ENCODE assay signal across 15 mouse cellular contexts in the genomic region with DNA sequence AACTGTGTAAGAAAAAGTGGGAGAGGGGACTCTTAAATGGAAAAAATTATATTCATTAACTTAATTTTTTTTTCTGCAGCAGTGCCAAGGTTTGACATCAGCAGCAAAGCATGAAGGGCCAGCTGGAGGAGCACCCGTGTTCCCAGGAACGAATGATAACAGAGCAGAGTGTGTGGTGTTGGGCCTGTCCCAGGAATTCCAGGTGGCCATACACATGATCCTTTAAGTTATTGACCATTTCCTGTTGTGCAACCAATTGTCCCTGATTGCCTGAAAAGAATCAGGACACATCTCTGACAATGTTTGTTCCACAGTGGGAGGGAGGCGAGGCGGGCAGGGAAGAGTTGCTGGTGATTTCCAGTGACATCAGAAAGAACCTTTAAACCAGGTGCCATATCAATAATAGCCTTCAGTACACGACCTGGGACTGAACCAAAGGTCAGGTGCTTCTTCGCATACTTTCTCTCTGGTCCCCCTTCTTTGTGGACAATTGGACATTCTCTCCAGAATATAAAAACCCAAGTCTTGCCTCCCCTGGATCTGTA.
"Had no signal": no experiment of that assay in that cellular context is flagged by ENCODE, and none has a peak within 500 bp of the region (broad histone marks: within the 10 kb centered on the region; RNA-seq: fewer than 3 reads in every experiment).

No protein-coding gene starts in this region.

- DNase-seq: kidney, adult 9 months; kidney, postnatal 36 days; liver; lung, adult 2 months; lung, postnatal 36 days; retina, postnatal 1 day; thymus, adult 2 months; thymus, postnatal 25 days had no signal

- H3K9me3 ChIP-seq: limb, embryonic 12.5 days; neural tube, embryonic 13.5 days; stomach, embryonic 15.5 days had no signal

- H3K9ac ChIP-seq: limb, embryonic 12.5 days; liver, embryonic 14.5 days; neural tube, embryonic 13.5 days; stomach, embryonic 15.5 days had no signal

- H3K4me3 ChIP-seq: limb, embryonic 12.5 days; neural tube, embryonic 13.5 days; stomach, embryonic 15.5 days had no signal

- H3K27me3 ChIP-seq: limb, embryonic 12.5 days; neural tube, embryonic 13.5 days; stomach, embryonic 15.5 days had no signal

- H3K27ac ChIP-seq: kidney, postnatal 0 days; limb, embryonic 12.5 days; liver, embryonic 14.5 days; neural tube, embryonic 13.5 days; stomach, embryonic 15.5 days had no signal

- H3K4me2 ChIP-seq: limb, embryonic 12.5 days; midbrain, embryonic 11.5 days; neural tube, embryonic 13.5 days; stomach, embryonic 15.5 days had no signal

- H3K36me3 ChIP-seq: limb, embryonic 12.5 days; neural tube, embryonic 13.5 days; stomach, embryonic 15.5 days had no signal

- ATAC-seq: lung, postnatal 0 days had no signal
